Mouse (Mus musculus): Measurements from ENCODE around the gene Avpr2.
A peak's percentile ranks its signal among the peaks of the same experiment; 100 is the strongest.

The Avpr2 gene

GRCm38 (mm10) chrX:73891551-73892152, at the start of gene Avpr2:
Avpr2 (plus strand) TSS chrX:73892102.
- DNase-seq (ENCODE audit: low spot score in 2 of 2) = no peak

- no peak for DNase-seq (ENCODE audit: low spot score in 2 of 2)
Measured at GRCm38 (mm10) chrX:73854326-73855086, 37.4 kb upstream of the Avpr2 start.

GRCm38 (mm10) chrX:73855087-73855408, 36.9 kb upstream of the Avpr2 start:
- no peak for DNase-seq (ENCODE audit: low spot score in 2 of 2)

DNA sequence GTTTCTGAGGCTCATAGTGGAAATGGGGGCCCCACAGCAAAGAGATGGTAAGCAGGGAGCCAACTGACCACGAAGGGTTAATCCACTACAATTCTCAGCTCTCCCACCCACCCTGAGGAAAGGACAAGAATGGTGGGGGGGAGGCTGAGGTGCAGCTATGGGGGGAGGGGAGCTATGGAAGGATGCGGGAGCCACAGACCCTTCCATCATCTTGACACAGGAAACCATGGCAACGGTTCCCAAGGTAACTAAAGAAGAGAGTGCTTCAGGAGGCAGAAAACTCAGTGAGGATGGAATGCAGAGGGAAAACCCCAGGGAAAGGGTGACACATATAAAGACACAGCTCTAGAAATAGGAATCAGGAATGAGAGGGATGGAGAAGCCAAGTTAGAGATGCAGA, 27.2 kb upstream of the Avpr2 start:
- no peak for DNase-seq (ENCODE audit: low spot score in 2 of 2)

GRCm38 (mm10) chrX:73867256-73867655, 24.6 kb upstream of the Avpr2 start:
- no peak for DNase-seq (ENCODE audit: low spot score in 2 of 2)

- no peak for DNase-seq (ENCODE audit: low spot score in 2 of 2)
Measured at GRCm38 (mm10) chrX:73867852-73868251, 24.1 kb upstream of the Avpr2 start.

- DNase-seq (ENCODE audit: low spot score in 2 of 2) = no peak
Measured at GRCm38 (mm10) chrX:73869334-73869733, 22.6 kb upstream of the Avpr2 start.

GRCm38 (mm10) chrX:73871474-73871873, 20.4 kb upstream of the Avpr2 start:
- DNase-seq (ENCODE audit: low spot score in 2 of 2) = no peak

- DNase-seq (ENCODE audit: low spot score in 2 of 2) = no peak
Measured at GRCm38 (mm10) chrX:73871956-73872355, 19.9 kb upstream of the Avpr2 start.

- no peak for DNase-seq (ENCODE audit: low spot score in 2 of 2)
Measured at GRCm38 (mm10) chrX:73875881-73876280, 16.0 kb upstream of the Avpr2 start.

GRCm38 (mm10) chrX:73877014-73877413, 14.9 kb upstream of the Avpr2 start:
- DNase-seq (ENCODE audit: low spot score in 2 of 2) = no peak

- DNase-seq (ENCODE audit: low spot score in 2 of 2) = no peak
Measured at GRCm38 (mm10) chrX:73880194-73881035, 11.5 kb upstream of the Avpr2 start.

- no peak for DNase-seq (ENCODE audit: low spot score in 2 of 2)
Measured at GRCm38 (mm10) chrX:73881036-73881427, 10.9 kb upstream of the Avpr2 start.

DNA sequence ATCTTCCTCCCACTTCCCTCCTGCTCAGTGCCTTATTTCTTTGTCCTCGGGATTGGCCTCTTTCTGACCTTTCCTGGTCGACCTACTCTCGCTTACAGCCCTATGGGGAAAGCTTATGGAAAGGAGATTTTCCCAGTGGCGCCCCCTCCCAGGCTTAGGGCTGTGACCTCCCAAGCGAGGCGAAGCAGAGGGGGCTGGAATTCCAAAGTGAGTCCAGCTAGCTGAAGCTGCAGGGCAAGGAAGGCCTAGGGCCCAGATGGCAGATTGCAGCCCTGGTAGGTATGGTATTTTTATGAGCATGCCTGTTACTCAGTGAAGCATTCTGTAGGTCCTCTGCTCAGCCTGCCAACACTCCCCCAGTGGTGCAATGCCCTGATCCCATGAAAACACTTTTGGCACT, 10.4 kb upstream of the Avpr2 start:
- no peak for DNase-seq (ENCODE audit: low spot score in 2 of 2)

DNA sequence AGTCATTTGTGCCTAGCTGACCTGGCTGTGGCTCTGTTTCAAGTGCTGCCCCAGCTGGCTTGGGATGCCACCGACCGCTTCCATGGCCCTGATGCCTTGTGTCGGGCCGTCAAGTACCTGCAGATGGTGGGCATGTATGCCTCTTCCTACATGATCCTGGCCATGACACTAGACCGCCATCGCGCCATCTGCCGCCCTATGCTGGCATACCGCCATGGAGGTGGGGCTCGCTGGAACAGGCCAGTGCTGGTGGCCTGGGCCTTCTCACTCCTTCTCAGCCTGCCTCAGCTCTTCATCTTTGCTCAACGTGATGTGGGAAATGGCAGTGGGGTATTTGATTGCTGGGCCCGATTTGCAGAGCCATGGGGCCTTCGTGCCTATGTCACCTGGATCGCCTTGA, 931 bp downstream of the Avpr2 start:
- DNase-seq (ENCODE audit: low spot score in 2 of 2) = no peak

GRCm38 (mm10) chrX:73895719-73896118, 3.8 kb downstream of the Avpr2 start, which contains the start of gene L1cam:
L1cam (minus strand) TSS chrX:73896105.
- DNase-seq (ENCODE audit: low spot score in 2 of 2) = peak in 1 of 2 experiments; percentile 33

- no peak for DNase-seq (ENCODE audit: low spot score in 2 of 2)
Measured at GRCm38 (mm10) chrX:73897959-73898358, 6.1 kb downstream of the Avpr2 start.

- DNase-seq (ENCODE audit: low spot score in 2 of 2) = no peak
Measured at GRCm38 (mm10) chrX:73910049-73910448, 18.1 kb downstream of the Avpr2 start.

DNA sequence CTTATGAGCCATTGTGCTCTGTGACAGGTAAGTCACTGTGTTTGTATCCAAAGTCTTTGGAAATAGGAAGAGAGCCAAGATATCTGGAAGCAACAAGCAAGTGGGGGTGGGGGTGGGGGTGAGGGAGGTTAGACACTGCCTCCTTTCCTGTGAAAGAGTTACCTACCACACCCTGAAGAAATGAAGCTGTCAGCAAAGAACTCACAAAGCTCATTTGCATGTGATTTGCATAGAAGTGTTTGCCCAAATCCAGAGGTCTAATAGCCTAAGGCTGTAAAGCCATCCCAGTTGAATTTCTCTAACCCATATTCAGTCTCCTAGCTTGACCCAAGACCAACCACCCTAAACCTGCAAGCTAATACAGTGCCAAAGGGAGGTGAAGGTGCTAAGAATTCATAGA, 18.5 kb downstream of the Avpr2 start:
- no peak for DNase-seq (ENCODE audit: low spot score in 2 of 2)

DNA sequence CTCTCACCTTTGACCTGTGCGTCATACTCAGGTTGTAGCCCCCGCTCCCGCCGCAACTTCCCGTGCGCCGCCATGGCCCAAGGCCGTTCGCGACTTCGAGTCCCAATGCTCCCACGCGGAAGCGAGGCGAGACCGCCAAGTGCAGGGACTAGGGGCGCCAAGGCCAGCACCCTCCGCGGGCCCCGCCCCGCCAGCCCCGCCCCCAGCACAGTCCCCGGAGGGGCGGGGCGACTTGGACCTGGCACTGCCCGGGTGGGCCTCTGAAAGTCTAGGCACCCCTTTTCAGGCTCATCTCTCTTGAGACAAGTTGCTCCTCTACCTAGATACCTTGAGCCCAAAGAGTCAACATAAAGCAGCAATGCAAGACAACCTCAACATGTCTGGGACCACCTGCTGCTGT, 19.3 kb downstream of the Avpr2 start:
- DNase-seq (ENCODE audit: low spot score in 2 of 2) = no peak

DNA sequence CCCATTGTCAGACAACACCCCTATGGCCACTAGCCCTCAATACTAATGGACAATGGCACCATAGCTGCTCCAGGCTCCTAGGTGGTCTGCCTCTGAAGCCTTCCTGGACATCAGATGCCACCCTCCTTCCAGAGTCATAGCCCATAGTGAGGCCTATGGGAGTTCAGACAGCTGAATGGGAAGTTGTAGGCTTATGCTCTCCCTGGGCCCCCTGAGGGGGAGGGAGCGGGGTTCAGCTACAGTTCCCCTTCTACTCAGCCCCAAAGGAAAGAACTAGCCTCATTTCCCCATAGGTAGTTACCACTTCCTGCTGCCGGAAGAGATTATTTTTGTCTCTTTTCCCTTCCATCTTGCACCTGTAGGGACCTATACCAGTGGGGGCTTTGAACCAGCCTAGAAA, 19.7 kb downstream of the Avpr2 start:
- no peak for DNase-seq (ENCODE audit: low spot score in 2 of 2)

DNA sequence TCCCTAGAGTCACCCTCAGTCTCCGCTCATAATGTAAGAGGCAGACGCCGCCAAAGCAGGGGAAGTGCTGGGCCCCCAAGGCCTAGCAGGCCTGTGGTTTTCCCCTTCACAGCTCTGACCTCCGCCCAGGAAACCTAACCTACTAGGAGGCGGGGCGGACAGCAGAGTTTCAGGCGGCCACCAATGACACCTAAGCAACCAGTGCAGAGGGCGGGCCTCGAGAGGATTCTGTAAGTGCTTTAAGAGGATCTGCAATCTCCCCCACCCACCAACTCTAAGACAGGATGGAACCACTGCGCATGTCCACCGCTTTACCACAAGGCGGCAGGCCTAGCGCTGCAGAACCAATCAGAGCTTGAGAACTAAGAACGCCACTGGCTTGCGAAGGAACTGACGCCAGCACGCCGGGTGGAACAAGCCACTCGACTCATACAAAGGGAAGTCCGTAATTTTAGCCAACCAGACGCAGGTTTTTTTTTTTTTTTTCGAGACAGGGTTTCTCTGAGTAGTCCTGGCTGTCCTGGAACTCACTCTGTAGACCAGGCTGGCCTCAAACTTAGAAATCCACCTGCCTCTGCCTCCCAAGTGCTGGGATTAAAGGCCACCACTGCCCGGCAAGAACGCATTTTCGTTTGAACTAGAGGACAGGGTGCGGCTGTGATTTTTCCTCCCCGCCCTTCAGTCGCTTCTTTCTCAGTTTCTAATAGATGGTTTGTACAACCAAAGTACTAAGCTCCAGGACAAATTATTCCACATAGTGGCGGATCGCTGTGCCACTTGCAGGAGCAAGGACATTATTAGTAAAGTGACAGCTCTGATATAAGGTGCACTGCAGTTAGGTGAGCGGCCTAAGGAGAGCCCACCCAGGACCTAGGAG, 23.2 kb downstream of the Avpr2 start:
- DNase-seq (ENCODE audit: low spot score in 2 of 2) = peak; percentile 84 to 93

Data from right cerebral cortex, postnatal 36 days (tissue).